Mouse (Mus musculus) heart, postnatal 36 days (tissue): ENCODE data around the gene Ccdc28a. TPM values are rescaled to one million over a fixed set of nuclear protein-coding genes. Genes with fewer than 3 reads are reported as not detected.

ENCODE experiments used
- DNase-seq, 2 experiments: peaks; one replicate each; pipeline ENCODE4 v3.0.0; 2021 to 2022
- intact Hi-C: fragments of 180-260 bp; cut with DNase I; formaldehyde crosslinking; loops from one replicate; pipeline ENCODE4 v1.15.1; 2025
- total RNA-seq, 2 experiments: library from RNA; stranded (reverse); gene quantifications; 2 replicates each; pipeline ENCODE4 v1.2.3; 2021

Ccdc28a gene
- 10 to 100 TPM; 15.0 to 16.1 TPM for total RNA-seq

DNA sequence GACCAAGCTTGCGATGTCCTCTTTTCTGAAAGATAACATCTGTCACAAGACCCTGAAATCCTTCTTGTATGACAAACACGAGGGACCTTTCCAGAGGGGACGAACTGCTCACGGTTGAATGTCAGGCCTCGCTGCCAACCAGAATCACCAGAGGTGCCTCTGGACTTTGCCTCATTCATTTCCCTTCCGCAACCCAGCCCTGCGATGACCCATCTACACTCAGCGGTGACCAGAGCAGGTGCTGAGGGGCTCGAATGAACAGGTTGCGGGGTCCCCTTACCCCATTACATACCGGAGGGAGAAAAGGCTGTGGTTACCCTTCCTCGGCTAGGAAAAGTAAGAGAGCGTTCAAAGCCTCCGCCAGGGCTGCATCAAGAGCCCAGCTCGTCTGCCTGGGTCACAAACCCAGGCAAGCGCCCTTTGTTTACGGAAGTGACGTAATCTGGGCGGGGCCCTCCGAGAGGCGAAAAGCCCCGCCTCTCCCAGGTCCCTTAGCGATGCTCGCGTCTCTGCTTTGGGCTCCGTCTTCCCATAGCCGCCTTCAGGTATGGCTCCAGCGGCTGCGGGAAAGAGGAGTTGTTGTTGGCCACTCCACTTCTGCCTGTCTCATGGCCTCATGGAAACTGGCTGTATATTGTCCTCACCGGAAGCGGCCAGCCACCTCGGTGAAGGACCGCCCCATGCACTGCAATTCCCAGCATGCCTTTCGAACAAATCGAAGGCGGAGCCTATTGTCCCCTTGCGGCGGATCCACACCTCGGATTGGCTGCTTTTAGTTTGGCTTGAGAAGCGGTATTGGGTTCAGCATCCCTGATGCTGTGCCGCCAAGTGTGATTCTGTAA is at the start of gene Ccdc28a:
TSS of gene Ccdc28a (minus strand) at position 439 of the 842 bp plus-strand sequence.
- DNase-seq, result peak; percentile 94 to 98
- intact Hi-C loops, result loop anchor here (2.0 kb wide), 1 partner anchor 84 kb away; the partner anchor contains the start of gene Nhsl1

DNA sequence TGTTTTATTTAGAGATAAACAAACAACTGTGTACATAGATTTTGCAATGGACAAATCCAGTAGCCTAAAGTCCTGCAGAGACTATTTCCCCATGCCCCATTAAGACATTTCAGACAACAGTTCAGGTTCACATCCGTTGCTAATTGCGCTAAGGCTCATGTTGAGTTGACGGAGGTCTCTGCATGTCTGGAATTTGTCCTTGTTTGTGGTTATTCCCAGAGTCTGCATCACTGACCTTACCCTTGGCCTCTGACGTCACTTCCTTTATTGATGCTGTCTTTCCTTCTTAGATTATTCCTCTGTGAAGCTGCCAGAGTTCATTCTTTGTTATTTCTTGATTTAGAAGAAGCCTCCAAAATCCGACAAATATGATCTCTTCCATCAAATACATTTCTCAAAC is 49.2 kb upstream of the Ccdc28a start:
- no peak for DNase-seq
- intact Hi-C loops, result no loop called here

DNA sequence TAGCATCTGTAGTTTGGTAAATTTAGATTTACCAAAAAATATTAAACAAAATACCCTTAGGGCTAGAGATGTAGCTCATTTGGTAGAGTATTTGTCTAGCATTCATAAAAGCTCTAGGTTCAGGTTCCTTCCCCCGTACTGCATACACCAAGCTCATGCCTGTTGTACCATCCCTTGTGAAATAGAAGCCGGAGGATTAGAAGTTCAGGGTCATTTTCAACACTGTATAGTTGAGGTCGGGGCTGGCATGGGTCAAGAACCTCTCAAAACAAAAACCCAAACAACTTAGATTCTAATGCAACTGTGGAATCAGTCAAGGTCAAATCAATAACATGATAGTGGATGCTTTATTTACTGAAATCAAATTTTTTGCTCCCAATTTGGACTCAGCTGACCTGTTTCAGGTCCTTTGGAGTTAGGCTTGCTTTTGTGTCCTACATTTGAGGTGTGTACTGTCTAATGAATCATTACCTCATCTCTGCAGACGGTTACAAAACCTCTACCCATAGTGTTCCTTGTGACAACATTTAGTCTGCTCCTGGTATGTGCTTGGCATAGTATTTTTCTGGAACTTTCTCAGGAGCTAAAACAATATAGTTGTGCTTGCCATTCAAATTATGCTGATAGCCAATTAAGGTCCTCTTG is 41.4 kb upstream of the Ccdc28a start:
- DNase-seq, result no peak
- intact Hi-C loops, result no loop called here

DNA sequence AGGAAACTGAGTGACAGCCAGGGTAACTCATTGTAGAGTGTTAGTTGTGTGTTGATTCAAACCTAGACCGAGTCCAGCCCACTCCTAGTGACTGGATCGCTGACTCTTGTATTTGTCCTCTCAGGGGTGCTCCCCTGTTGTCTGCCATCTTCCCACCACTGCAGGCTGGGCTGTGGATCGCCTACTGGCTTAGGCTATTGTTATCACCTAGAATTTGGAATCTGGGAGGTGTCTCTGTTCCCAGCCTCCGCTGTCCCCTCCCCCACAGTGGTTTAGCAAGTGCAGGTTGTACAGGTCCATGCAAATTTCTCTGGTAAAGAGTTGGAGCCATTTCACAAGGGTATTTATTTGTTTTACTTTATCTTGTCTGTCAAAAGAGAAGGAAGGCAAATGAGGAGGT is 16.5 kb upstream of the Ccdc28a start:
- intact Hi-C loops, result no loop called here
- DNase-seq, result no peak

DNA sequence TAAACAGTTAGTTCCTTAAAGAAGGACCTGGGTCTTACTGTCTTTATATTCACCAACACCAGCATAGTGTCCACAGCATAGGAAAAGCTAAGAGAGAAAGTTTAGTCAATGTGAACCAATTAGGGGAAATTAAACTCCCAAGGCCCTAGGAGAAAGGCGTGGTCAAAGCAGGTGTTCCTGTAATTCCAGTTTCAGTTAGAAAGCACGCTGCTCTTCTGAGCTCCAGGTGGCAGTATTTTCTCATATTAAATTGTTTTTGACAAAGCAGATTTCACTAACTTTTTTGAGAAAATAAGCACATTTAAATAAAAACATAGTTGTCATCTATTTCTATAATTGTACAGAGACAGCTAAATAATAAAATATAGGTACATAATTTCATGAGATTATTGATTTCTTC is 8.8 kb upstream of the Ccdc28a start:
- intact Hi-C loops, result loop anchor here (1.0 kb wide), 1 partner anchor 283 kb away; no protein-coding TSS in a partner anchor
- DNase-seq, result no peak

DNA sequence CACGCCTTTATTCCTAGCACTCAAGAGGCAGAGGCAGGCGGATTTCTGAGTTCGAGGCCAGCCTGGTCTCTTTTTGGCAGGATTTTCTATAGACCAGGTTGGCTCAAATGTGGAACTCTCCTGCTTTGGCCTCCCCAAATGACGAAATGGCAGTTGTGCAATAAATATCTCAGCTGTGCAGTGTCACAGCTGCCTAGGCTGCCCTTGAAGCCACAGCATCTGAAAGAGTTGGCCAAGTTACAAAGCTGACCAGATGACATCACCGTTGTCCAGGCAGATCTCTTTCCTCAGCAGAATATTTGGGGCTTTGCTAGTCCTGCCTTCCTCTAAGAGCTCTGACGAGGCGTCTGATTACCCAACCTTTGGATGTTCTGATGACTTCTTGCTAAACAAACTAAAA is 2.4 kb upstream of the Ccdc28a start:
- peak; percentile 42 to 46 for DNase-seq
- intact Hi-C loops, result loop anchor here (2.0 kb wide), 1 partner anchor 150 kb away; no protein-coding TSS in a partner anchor

DNA sequence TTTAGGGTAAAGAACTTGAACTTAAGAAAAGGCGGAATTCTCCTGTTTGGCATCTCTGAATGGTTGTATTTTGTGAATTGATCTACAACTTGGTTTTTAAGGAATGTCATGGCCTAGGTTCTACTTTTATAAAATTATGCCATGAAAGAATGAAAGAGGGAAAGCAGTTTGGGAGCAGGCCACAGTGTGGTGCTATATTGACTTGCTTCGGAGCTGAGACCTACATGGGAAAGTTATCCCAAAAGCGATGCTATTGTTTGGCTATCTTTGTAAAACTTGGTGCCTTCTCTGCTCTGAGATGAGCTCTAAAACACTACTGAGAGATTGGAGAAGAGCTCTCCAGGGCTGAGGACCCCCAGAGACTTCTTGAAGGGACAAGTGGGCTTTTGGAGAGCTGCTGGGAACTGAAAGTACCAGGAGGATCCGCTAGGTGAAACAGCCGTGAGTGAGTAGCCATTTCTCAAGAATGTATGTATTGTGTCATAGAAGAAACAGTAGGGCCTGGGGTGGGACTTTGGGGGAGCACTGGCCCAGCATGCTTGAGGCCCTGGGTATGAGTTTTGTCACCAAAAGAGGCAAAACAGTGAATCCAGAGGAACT is 1.6 kb upstream of the Ccdc28a start:
- intact Hi-C loops, result loop anchor here (2.0 kb wide), 1 partner anchor 150 kb away; no protein-coding TSS in a partner anchor
- no peak for DNase-seq

DNA sequence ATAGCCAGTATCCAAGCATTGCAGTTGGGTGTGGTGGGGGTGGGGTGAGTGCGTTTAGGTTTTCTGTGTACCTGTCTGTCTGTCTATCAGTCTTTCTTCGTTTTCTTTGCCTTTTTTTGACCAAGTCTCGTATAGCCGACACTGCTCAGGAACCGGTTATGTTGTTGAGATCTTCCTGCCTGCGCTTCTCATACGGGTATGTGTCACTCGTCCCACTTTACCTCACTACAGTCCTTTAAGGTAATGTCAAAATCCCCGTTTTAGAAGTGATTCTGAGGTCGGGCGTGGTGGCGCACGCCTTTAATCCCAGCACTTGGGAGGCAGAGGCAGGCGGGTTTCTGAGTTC is 577 bp upstream of the Ccdc28a start:
- intact Hi-C loops, result loop anchor here (2.0 kb wide), 1 partner anchor 83 kb away; the partner anchor contains the start of gene Nhsl1
- DNase-seq, result no peak

DNA sequence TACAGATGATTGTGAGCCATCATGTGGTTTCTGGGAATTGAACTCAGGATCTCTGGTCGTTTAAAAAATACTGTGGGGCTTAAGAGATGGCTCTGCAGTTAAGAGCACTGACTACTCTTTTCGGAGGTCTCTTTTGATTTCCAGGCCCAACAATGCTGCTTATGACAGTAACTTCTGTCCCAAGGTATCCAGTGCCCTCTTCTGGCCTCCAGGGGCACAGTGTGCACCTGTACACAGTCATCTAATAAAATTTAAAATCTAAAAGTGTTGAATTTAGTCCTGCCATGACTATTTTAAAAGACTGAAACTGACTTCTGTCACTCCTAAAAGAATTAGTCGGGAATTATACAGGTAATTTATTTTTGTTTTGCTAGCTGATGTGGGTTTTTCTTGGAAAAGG is 907 bp downstream of the Ccdc28a start:
- intact Hi-C loops, result loop anchor here (2.0 kb wide), 1 partner anchor 85 kb away; the partner anchor contains the start of gene Nhsl1
- DNase-seq, result no peak

DNA sequence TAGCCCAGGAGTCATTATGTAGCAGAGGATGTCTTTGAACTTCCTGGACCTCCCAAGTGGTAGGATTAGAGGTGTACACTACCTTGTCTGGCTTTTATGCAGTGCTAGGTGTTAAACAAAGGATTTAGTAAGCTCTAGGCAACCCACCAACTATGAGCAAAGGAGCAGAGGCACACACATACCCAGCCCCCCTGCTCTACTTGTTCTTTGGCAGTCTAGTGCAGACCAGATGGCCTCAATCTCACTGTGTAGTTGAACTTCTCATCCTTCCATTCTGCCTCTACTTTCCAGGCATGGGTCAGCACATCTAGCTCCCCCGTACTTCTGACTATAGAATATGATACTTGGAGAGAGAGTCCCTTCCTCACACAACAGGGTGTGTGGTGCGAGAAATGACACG is 10.4 kb downstream of the Ccdc28a start:
- no peak for DNase-seq
- intact Hi-C loops, result no loop called here

DNA sequence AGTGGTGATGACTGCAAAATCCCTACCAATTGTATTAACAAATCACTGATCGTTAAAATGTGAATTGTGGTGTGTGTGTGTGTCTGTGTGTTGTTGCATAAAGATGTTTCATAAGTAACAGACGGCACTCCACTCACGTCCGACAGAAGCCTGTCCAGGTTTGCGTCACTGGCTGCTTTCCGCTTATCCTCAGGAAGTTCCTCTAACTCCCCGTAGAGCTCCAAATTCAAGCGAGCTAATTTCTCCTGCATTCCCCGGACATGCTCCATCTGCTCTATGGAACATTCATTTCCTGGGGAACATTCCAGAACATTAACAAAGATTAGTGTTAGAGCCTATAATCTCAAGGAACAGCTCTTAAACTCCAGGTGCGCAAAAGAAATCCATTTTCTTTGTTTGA is 15.4 kb downstream of the Ccdc28a start:
- no peak for DNase-seq
- intact Hi-C loops, result no loop called here

DNA sequence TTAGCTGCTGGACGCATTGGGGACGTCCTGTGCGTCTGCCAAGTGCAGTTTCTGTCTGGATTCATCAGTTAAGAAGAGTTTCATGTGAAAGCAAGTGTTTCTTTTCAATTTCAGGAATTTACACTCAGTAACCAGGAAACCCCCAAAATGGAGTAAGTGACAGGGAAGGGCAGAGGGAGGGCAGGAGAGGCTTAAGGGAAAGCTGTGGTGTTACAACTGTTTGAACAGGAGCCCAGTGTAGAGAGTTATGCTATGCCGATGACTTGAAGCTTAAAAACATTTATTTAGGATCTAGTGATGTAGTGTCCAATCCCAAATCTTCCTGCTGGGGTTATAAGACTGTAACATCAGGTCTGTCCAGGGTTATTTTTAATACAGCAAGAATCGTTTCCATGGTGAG is 20.7 kb downstream of the Ccdc28a start:
- intact Hi-C loops, result no loop called here
- no peak for DNase-seq

DNA sequence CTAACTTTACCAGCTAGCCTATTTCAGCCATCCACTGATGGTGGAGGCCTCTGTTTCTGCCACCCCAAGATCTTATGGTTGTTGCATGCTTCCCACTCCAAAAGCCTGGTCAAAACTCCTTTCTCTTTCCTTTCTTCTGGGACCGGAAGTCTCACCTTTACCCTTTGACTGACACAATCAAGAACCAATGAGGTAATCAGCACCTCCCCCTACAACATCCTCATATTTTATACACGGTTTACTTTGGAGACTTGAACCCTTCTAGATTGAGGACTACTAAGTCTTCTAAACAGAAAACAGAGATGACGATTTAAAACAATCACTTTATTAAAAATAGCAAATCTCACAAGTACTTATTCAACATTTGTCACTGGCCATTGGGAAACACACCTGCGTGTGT is 21.4 kb downstream of the Ccdc28a start:
- intact Hi-C loops, result no loop called here
- no peak for DNase-seq

DNA sequence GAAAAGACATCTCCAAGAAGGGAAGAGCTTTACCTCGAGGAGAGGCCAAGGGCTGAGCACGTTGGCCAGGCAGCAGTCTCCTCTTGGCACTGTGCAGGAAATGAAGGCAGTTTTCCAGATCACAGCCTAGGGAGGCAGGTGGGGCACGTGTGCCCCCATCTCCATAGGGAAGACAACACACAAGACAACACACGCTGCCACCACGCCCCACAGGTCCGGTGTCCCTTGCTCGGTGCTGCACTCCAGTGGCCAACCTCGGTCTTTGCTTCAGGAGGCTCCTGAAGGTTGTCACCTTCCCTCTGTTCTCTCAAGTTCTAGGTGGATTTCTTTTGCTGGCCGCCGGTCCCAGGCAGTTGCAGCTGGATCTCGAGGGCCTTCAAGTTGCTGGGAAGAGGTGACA is 24.1 kb downstream of the Ccdc28a start, which contains the start of gene Ect2l:
TSS of gene Ect2l (minus strand) at position 165 of the 400 bp plus-strand sequence.
- intact Hi-C loops, result no loop called here
- peak; percentile 24 to 30 for DNase-seq

DNA sequence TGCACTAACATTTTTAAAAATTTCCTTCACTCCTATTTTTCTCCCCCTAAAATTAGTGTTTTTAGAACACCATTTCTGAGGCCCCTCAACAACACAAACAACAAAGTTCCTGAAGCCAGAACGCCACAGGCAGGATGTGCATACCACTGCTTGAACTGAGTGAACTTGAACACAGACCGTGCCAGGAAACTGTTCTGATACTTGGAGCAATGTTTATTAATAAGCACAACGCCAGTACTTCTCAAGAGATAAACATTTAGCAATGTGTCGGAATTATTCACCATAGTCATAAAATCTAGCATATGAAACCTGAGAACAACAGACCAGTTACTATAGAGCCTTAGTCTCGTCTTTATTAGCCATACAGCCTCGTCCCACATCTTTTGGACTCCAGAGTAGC is 24.7 kb downstream of the Ccdc28a start:
- intact Hi-C loops, result no loop called here
- DNase-seq, result no peak

DNA sequence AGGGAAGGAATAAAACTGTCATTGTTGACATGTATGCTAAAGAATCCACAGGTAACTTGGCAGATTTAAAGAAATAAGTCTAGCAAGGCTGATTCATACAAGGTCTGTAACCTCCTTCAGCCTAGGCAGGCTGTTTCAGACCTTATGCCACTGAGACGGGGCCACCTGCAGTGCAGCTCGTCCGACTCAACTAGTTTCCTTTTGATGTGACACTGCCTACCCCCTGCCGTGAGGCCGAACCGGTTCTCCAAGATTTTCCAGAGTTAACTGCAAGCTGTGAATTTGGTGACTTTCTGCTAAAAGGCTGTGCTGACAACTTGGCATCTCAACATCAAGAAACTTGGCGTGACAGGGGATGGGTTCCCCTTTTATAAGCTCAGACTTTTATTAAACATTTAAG is 30.7 kb downstream of the Ccdc28a start:
- intact Hi-C loops, result no loop called here
- DNase-seq, result no peak

DNA sequence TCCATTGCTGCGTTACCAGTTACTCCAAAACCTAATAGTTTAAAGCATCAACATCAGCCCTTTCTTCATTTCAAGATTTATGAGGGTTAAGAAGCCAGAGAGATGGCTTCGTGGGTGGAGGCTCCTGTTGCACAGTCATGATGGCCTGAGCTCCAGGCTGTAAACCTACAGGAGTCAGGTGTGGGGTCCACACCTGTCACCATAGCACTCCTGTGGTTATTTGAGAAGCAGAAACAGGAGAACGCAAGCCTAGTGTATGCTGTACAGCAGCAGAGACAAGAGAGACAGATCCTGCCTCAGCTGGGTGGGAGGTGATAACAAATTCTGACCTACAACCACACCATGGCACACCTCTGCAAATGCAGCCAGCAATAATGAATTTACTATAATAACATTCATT is 32.4 kb downstream of the Ccdc28a start:
- intact Hi-C loops, result no loop called here
- no peak for DNase-seq

DNA sequence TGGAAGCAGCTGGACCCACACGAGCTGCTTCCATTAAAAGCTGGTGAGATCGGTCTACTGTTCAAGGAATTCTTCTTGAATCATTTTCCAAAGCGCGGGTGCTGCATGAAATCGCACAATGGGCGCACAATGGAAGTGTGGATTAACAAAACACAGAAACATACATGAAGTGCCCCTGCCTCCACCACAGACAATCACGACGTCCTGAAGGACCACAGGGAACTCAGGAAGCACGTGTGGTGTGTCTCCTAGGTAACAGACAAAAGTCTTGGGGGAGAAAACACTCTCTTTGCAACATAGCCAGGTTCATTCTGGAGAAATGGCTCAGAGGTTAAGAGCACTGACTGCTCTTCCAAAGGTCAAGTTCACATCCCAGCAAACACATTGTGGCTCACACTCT is 34.1 kb downstream of the Ccdc28a start:
- intact Hi-C loops, result no loop called here
- DNase-seq, result no peak

DNA sequence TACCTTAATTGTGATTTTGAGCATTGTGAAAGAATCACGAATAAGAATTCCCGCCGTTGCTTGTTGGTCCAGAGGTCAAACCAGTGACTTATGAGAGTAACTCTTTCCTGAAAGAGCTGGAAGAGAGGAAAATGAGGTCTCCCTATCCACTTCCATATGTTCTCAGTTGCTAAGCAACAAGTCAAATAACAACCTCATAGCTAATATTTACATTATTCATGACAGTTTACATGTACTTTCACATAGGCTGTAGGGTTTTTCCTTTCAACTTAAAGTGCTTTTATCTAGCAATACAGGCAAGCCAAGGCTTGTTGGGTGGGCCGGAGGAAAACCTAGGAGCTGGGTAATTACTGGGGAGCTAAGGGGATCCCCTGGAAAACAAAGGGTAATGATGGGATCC is 34.9 kb downstream of the Ccdc28a start:
- DNase-seq, result no peak
- intact Hi-C loops, result loop anchor here (5.0 kb wide), 1 partner anchor 93 kb away; no protein-coding TSS in a partner anchor

DNA sequence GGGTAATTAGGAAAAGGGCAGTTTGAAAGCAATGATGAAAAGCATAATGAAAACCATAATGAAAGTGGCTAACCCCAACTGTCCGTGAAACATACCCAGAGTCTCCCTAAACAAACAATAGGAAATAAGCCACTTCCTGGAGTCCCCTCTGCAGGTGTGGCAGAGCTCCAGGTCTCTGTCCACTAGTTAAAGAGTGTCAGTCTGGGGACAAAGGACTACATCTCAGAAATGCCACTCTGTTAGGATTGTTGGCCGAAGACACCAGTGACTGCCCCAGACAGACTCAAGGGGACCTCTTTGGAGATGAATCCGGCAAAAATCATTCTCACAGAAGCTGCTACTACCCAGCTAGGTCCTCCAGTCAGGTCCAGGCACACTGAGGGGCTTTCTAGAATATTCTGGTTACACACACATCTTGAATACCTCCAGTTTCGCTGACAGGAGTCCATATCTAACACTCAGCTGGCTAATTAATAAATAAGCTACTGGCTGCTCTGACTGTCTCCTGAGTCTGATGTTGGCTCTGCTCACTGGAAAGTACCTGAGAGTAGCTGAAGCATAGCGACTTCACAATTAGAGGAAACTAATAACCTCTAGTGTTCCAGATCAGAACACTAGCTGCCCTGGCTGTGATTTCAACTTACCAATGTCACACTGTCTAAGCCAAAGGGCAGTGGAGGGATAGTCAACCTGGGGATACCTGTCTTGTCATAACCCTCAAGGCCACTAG is 36.3 kb downstream of the Ccdc28a start:
- DNase-seq, result no peak
- intact Hi-C loops, result loop anchor here (5.0 kb wide), 1 partner anchor 91 kb away; no protein-coding TSS in a partner anchor
